Mouse (Mus musculus) cerebellum, adult 2 months (tissue): ENCODE results near the gene BC107364.

Experiments
- CTCF ChIP-seq: fragments of 200-500 bp; IDR thresholded peaks from 2 replicates; pipeline ENCODE4 v1.5.1; 2011; ENCODE audit warnings: low read depth, mild to moderate bottlenecking, control low read depth, low read length, moderate library complexity, borderline replicate concordance; ENCODE audit not compliant: insufficient read depth
- POLR2A ChIP-seq: fragments of 200-500 bp; IDR thresholded peaks from 2 replicates; pipeline ENCODE4 v1.6.1; 2011; ENCODE audit warnings: low read length, control low read depth, borderline replicate concordance; ENCODE audit not compliant: insufficient read depth

- TF ChIP-seq CTCF = no peak
- TF ChIP-seq POLR2A = no peak
Measured at GRCm38 (mm10) chr3:96405541-96406503, 46.3 kb downstream of the BC107364 start.
